Mouse (Mus musculus) heart, postnatal 25 days (tissue): ENCODE measurements around the gene Acox2. TPM values are rescaled to one million over a fixed set of nuclear protein-coding genes. Genes with fewer than 3 reads are reported as not detected.
"Not testable (repeated sequence)": the region's sequence is repeated elsewhere in the genome, so short reads cannot be mapped to it uniquely, and the experiment has no call there.

Experiments used
- DNase-seq: peaks from one replicate; pipeline ENCODE4 v3.0.0; 2022; ENCODE audit warnings: low spot score
- intact Hi-C: fragments of 180-260 bp; cut with DNase I; formaldehyde crosslinking; loops from one replicate; pipeline ENCODE4 v1.15.1; 2025
- total RNA-seq, 2 experiments: library from RNA; stranded (reverse); gene quantifications; 2 replicates each; pipeline ENCODE4 v1.2.3; 2021

Acox2 gene
- under 1 TPM in 1 of 2 experiments, not detected in 1; 0.34 TPM for total RNA-seq

- no peak for DNase-seq
- intact Hi-C loops = loop anchor here (5.0 kb wide), 2 partner anchors 167 to 297 kb away; no protein-coding TSS in a partner anchor
Measured at GRCm38 (mm10) chr14:8259166-8259565, at the start of gene Acox2. TSS of gene Acox2 (minus strand) at chr14:8259353.

GRCm38 (mm10) chr14:8308650-8309049 is 49.5 kb upstream of the Acox2 start:
- intact Hi-C loops = no loop called here
- DNase-seq = no peak

GRCm38 (mm10) chr14:8306884-8307283 is 47.7 kb upstream of the Acox2 start:
- DNase-seq = no peak
- intact Hi-C loops = no loop called here

- intact Hi-C loops = no loop called here
- no peak for DNase-seq
Measured at GRCm38 (mm10) chr14:8305014-8305413, 45.9 kb upstream of the Acox2 start.

GRCm38 (mm10) chr14:8304082-8304481 is 44.9 kb upstream of the Acox2 start:
- DNase-seq = no peak
- intact Hi-C loops = no loop called here

GRCm38 (mm10) chr14:8302687-8303086 is 43.5 kb upstream of the Acox2 start:
- no peak for DNase-seq
- intact Hi-C loops = no loop called here

- no peak for DNase-seq
- intact Hi-C loops = loop anchor here (1.0 to 2.0 kb wide), 2 partner anchors 15 to 46 kb away; no protein-coding TSS in a partner anchor
Measured at GRCm38 (mm10) chr14:8300281-8300680, 41.1 kb upstream of the Acox2 start.

GRCm38 (mm10) chr14:8297889-8298293 is 38.7 kb upstream of the Acox2 start:
- intact Hi-C loops = no loop called here
- no peak for DNase-seq

GRCm38 (mm10) chr14:8294257-8294656 is 35.1 kb upstream of the Acox2 start:
- intact Hi-C loops = no loop called here
- DNase-seq = no peak

GRCm38 (mm10) chr14:8286595-8286994 is 27.4 kb upstream of the Acox2 start:
- intact Hi-C loops, DNase-seq: not testable (repeated sequence)

GRCm38 (mm10) chr14:8283784-8284183 is 24.6 kb upstream of the Acox2 start:
- intact Hi-C loops = no loop called here
- DNase-seq = no peak

- DNase-seq, intact Hi-C loops: not testable (repeated sequence)
Measured at GRCm38 (mm10) chr14:8271281-8271680, 12.1 kb upstream of the Acox2 start.

- intact Hi-C loops = no loop called here
- no peak for DNase-seq
Measured at GRCm38 (mm10) chr14:8264378-8264777, 5.2 kb upstream of the Acox2 start.

GRCm38 (mm10) chr14:8262242-8262641 is 3.1 kb upstream of the Acox2 start:
- DNase-seq = no peak
- intact Hi-C loops = no loop called here

GRCm38 (mm10) chr14:8260214-8260613 is 1.1 kb upstream of the Acox2 start:
- intact Hi-C loops = no loop called here
- no peak for DNase-seq

GRCm38 (mm10) chr14:8258752-8259151 is 401 bp downstream of the Acox2 start:
- intact Hi-C loops = loop anchor here (5.0 kb wide), 2 partner anchors 166 to 296 kb away; no protein-coding TSS in a partner anchor
- DNase-seq = no peak

GRCm38 (mm10) chr14:8258335-8258627 is 872 bp downstream of the Acox2 start:
- intact Hi-C loops = loop anchor here (5.0 kb wide), 2 partner anchors 166 to 296 kb away; no protein-coding TSS in a partner anchor
- no peak for DNase-seq

- intact Hi-C loops = loop anchor here (5.0 kb wide), 2 partner anchors 165 to 295 kb away; no protein-coding TSS in a partner anchor
- DNase-seq = no peak
Measured at GRCm38 (mm10) chr14:8257521-8258334, 1.4 kb downstream of the Acox2 start.

GRCm38 (mm10) chr14:8256881-8257280 is 2.3 kb downstream of the Acox2 start:
- intact Hi-C loops = loop anchor here (5.0 kb wide), 2 partner anchors 165 to 295 kb away; no protein-coding TSS in a partner anchor
- DNase-seq = no peak

GRCm38 (mm10) chr14:8256072-8256471 is 3.1 kb downstream of the Acox2 start:
- intact Hi-C loops = loop anchor here (5.0 kb wide), 2 partner anchors 164 to 294 kb away; no protein-coding TSS in a partner anchor
- no peak for DNase-seq

- DNase-seq = no peak
- intact Hi-C loops = loop anchor here (5.0 kb wide), 2 partner anchors 163 to 293 kb away; no protein-coding TSS in a partner anchor
Measured at GRCm38 (mm10) chr14:8255076-8255729, 4.0 kb downstream of the Acox2 start.
